Mouse (Mus musculus) urinary bladder, postnatal 4 days (tissue): ENCODE measurements around the gene Aldh1a1.
"Not testable (repeated sequence)": the region's sequence is repeated elsewhere in the genome, so short reads cannot be mapped to it uniquely, and the experiment has no call there.

Experiments used
- DNase-seq, 2 experiments: peaks; one replicate each; pipeline ENCODE4 v3.0.0; 2021 to 2022; ENCODE audit warnings: low spot score in 2 of 2

Aldh1a1 gene

GRCm38 (mm10) chr19:20492491-20492890 is at the start of gene Aldh1a1:
Gene Aldh1a1 (plus strand): TSS chr19:20492715.
- DNase-seq: peak; percentile 48 to 66

- DNase-seq: no peak
These were observed 44.7 kb upstream of the Aldh1a1 start for GRCm38 (mm10) chr19:20447807-20448206.

GRCm38 (mm10) chr19:20449546-20449945 is 43.0 kb upstream of the Aldh1a1 start:
- DNase-seq: no peak

GRCm38 (mm10) chr19:20451045-20451444 is 41.5 kb upstream of the Aldh1a1 start:
- DNase-seq: no peak

GRCm38 (mm10) chr19:20484497-20484896 is 8.0 kb upstream of the Aldh1a1 start:
- peak in 1 of 2 experiments; percentile 47 for DNase-seq

- DNase-seq: peak in 1 of 2 experiments; percentile 29
These were observed 565 bp upstream of the Aldh1a1 start for GRCm38 (mm10) chr19:20491950-20492349.

GRCm38 (mm10) chr19:20496476-20496875 is 4.0 kb downstream of the Aldh1a1 start:
- no peak for DNase-seq

- no peak for DNase-seq
These were observed 12.8 kb downstream of the Aldh1a1 start for GRCm38 (mm10) chr19:20505359-20505758.

- DNase-seq: no peak
These were observed 14.6 kb downstream of the Aldh1a1 start for GRCm38 (mm10) chr19:20506936-20507615.

- no peak for DNase-seq
These were observed 16.1 kb downstream of the Aldh1a1 start for GRCm38 (mm10) chr19:20508609-20509008.

GRCm38 (mm10) chr19:20511971-20512370 is 19.5 kb downstream of the Aldh1a1 start:
- DNase-seq: no peak

GRCm38 (mm10) chr19:20513181-20513580 is 20.7 kb downstream of the Aldh1a1 start:
- DNase-seq: no peak

- no peak for DNase-seq
These were observed 21.3 kb downstream of the Aldh1a1 start for GRCm38 (mm10) chr19:20513688-20514361.

- DNase-seq: no peak
These were observed 24.0 kb downstream of the Aldh1a1 start for GRCm38 (mm10) chr19:20516481-20516880.

- not testable (repeated sequence) for DNase-seq
These were observed 36.6 kb downstream of the Aldh1a1 start for GRCm38 (mm10) chr19:20529156-20529555.

GRCm38 (mm10) chr19:20529921-20530696 is 37.6 kb downstream of the Aldh1a1 start:
- DNase-seq: no peak

- no peak for DNase-seq
These were observed 44.0 kb downstream of the Aldh1a1 start for GRCm38 (mm10) chr19:20536538-20536937.

GRCm38 (mm10) chr19:20541044-20541443 is 48.5 kb downstream of the Aldh1a1 start:
- no peak for DNase-seq

GRCm38 (mm10) chr19:20541924-20542323 is 49.4 kb downstream of the Aldh1a1 start:
- DNase-seq: no peak

- no peak for DNase-seq
These were observed 51.3 kb downstream of the Aldh1a1 start for GRCm38 (mm10) chr19:20543816-20544215.

GRCm38 (mm10) chr19:20544941-20545340 is 52.4 kb downstream of the Aldh1a1 start:
- DNase-seq: no peak

- no peak for DNase-seq
These were observed 54.5 kb downstream of the Aldh1a1 start for GRCm38 (mm10) chr19:20547025-20547424.
